Mouse (Mus musculus): ENCODE data around the gene Ninj1.

Ninj1 gene

GRCm38 (mm10) chr13:49187288-49188218, at the start of gene Ninj1:
Gene Ninj1, plus strand, starts transcription at chr13:49187485.
- DNase-seq (ENCODE audit: low spot score), result peak; percentile 78

DNA sequence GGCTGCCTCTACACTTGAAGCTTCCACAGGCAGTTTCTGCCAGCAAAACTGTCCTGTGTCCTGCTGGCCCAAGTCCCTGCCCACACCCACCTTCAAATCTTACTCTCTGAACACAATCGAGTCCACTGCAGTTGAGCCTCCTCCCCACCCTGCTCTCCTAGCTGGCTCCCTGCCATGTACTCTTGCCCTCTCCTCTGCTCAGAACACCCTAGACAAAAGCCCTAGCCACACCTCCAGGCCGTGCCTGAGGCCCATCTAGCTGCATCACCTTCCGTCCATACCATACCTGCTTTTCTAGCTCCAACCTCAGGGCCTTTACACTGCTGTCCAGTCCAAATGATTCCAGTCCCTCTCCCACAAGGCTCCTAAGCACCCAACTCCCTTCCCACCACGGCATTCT, 46.7 kb upstream of the Ninj1 start:
- no peak for DNase-seq (ENCODE audit: low spot score)

GRCm38 (mm10) chr13:49142396-49142795, 44.9 kb upstream of the Ninj1 start:
- DNase-seq (ENCODE audit: low spot score), result no peak

DNA sequence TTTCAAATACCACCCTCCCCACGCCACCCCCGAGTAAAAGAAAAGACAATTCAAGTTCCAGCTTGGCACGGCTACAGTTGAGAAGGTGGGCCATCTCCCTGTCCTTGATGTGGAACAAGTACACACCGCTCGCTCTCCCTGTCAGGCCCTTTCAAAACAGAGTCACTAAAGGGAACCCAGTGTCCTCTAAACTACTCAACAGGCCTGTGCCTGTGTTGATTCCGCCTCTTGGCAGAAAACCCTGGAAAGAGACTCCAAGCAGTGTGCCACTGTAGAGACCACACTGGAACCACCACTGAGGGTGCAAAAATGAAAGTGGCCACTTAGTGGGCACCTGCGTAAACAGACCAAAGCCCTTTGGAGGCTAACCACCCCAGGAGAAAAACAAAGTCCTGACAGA, 44.0 kb upstream of the Ninj1 start:
- no peak for DNase-seq (ENCODE audit: low spot score)

GRCm38 (mm10) chr13:49144451-49144850, 42.8 kb upstream of the Ninj1 start:
- DNase-seq (ENCODE audit: low spot score), result no peak

DNA sequence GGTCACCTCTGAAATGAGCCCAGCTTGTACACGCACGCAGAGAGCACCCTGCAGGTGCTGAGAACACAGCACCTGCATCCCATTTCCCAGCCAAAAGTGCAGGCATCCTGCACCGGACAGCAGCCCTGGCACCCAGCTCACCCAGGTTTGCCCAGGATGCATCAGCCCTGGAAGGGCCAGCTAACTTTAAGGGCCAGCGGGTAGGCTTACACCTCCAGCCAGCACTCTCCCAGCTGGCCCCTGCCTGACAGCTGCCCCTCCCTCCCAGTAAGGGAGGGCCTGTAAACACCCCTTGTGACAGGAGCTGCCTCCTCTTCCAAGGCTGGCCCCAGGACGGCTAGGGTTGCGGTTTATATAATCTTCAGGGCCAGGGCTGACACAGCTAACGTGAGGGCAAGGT, 41.9 kb upstream of the Ninj1 start:
- no peak for DNase-seq (ENCODE audit: low spot score)

DNA sequence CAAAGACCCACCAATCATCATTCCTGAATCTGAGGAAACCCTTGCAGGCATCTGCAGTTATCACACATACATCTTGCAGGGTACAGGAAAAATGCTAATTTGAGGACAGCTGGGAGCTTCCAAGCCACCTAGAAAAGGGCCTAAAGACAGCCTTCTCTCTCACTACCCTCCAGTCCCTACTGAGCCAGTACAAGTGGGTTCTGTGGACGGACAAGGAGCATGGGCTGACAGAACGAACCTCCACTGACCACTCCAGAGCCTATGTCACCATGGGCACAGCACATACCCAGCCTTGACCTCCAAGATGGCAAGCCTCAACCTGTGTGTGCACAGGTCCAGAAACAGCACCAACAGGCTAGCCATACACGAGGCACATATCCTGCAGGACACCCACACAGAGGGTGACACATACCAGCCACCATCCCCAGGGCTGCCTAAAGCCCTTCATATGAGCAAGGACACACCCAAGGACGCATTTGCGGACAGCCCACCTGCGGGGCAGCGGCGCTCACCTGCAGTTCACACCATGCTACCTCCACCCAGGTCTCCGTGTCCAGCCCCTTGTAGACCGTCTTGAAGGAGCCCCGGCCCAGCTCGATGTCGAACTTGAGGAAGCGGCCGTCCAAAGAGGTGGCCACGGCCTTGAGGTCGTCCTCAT, 41.1 kb upstream of the Ninj1 start:
- no peak for DNase-seq (ENCODE audit: low spot score)

DNA sequence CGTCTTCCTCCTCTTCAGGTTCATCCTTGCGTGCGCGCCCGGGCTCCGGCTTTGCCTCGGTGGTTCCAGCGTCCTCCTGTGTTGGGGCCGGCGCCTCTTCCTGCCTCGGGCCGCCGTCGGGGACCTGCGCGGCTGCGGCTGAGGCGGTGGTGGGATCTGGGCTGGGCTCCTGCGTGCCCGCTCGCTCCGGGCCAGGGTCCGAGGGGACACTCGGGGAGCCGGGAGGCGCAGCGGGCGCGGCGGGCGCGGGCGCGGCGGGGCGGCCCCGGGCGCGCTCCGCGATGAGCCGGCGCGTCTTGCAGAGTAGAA, 40.6 kb upstream of the Ninj1 start:
- no peak for DNase-seq (ENCODE audit: low spot score)

GRCm38 (mm10) chr13:49147007-49147857, 40.1 kb upstream of the Ninj1 start:
- DNase-seq (ENCODE audit: low spot score), result no peak

DNA sequence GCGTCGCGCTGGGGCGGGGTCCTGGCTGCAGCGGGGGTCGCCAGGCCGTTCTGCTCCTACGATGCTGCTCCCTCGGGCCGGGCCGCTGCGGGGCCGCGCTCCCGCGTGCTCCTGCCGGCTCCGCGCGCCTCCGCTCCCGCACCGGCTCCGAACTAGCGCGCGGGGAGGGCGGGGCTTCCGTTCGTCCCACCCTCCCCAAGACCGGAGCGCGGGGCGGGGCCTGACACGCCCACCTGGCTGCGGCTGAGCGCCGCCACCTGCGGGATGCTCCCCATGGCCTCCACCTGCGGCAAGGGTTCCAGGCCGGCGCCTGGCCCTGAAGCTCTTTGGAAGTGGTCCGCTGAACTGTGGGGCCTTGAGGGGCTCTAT, 39.4 kb upstream of the Ninj1 start, which contains the start of gene Wnk2:
Gene Wnk2 (minus strand): TSS at position 157 of the 369 bp plus-strand sequence.
- peak; percentile 39 for DNase-seq (ENCODE audit: low spot score)

DNA sequence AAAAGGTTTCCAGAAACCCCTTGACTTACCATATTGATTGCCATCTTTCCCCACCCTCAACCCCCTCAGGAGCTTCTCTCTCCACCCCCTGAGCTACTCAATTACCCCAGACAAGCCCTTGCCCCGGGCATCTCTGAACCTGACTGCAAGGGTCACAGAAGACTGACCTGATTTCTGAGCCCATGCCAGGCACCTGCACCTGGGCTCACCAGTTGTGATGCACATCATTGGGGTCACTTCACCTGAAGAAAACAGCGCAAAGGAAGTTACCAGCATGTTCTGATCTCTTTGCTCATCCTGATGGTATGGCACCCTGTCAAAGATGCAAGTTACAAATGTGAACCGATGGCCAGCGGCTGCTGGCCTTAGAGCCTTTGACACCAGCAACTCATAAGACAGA, 38.6 kb upstream of the Ninj1 start:
- DNase-seq (ENCODE audit: low spot score), result no peak

GRCm38 (mm10) chr13:49154028-49154427, 33.3 kb upstream of the Ninj1 start:
- DNase-seq (ENCODE audit: low spot score), result no peak

- DNase-seq (ENCODE audit: low spot score), result no peak
Measured at GRCm38 (mm10) chr13:49154621-49155020, 32.7 kb upstream of the Ninj1 start.

GRCm38 (mm10) chr13:49156645-49157044, 30.6 kb upstream of the Ninj1 start:
- DNase-seq (ENCODE audit: low spot score), result no peak

GRCm38 (mm10) chr13:49158040-49158713, 29.1 kb upstream of the Ninj1 start:
- DNase-seq (ENCODE audit: low spot score), result no peak

- DNase-seq (ENCODE audit: low spot score), result no peak
Measured at GRCm38 (mm10) chr13:49161236-49161635, 26.0 kb upstream of the Ninj1 start.

GRCm38 (mm10) chr13:49162722-49163121, 24.6 kb upstream of the Ninj1 start:
- no peak for DNase-seq (ENCODE audit: low spot score)

- DNase-seq (ENCODE audit: low spot score), result no peak
Measured at GRCm38 (mm10) chr13:49163645-49164044, 23.6 kb upstream of the Ninj1 start.

- no peak for DNase-seq (ENCODE audit: low spot score)
Measured at GRCm38 (mm10) chr13:49167081-49167480, 20.2 kb upstream of the Ninj1 start.

DNA sequence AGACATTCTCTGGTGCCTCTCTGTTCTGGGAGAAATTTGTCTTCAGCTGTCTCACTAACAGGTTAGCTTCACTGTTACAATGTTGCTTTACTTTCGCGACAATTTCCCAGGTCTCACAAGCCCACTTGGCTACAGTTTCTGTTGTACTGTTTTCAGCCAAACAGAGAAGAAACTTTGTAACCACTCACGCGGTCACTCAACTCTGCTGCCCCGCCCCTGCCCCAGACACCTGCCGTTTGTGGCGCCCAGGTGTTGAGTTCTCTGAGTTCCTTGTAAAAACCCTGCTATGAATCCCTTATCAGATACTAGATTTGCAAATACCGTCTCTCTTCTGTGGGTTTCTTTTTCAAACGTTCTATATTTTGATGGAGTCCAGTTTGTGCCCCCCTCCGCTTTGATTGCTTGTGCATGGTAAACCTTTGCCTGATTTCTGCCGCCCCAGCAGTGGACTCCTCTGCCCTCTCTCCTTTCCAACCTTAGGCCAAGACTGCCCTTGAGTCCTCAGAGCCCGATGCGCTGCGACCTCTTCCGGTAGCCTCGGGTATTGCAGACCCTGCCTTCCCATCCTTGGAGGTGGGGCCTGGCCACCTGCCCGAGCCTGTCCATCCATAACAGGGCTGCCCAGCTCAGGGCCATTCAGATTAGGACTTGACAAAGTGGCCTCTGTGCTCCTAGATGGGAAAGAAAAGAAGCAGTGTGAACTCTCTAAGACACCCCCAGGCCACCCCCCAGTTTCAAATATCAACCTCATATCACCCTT, 17.7 kb upstream of the Ninj1 start:
- DNase-seq (ENCODE audit: low spot score), result peak; percentile 83

GRCm38 (mm10) chr13:49170623-49171022, 16.7 kb upstream of the Ninj1 start:
- no peak for DNase-seq (ENCODE audit: low spot score)
